Mouse (Mus musculus) kidney, embryonic 16.5 days (tissue): ENCODE measurements at regions not wholly inside any gene's neighbourhood (a gene's known extent, or its start where the extent isn't known, plus 50 kb on each side); places are given as distances from the start of the nearest gene placed in this dataset.

Experiments used
- ATAC-seq: fragments of 200-750 bp; cut with Nextera tagmentation; 2 replicates; pipeline ENCODE4 v1.8.0; 2017; ENCODE audit warnings: moderate TSS enrichment; ENCODE audit not compliant: low FRiP score, low TSS enrichment
- H3K27ac ChIP-seq: fragments of 300-500 bp; sonication (generic); 2 replicates; pipeline ENCODE4 v1.5.1; 2014; ENCODE audit warnings: low read length
- H3K27me3 ChIP-seq: fragments of 300-500 bp; sonication (generic); 2 replicates; pipeline ENCODE4 v1.6.1; 2014; ENCODE audit warnings: low read length, control low read depth, mixed read lengths; ENCODE audit not compliant: insufficient read depth
- H3K36me3 ChIP-seq: fragments of 300-500 bp; sonication (generic); 2 replicates; pipeline ENCODE4 v1.6.1; 2014; ENCODE audit warnings: low read length, control low read depth, mixed read lengths; ENCODE audit not compliant: insufficient read depth
- H3K4me1 ChIP-seq: fragments of 300-500 bp; sonication (generic); 2 replicates; pipeline ENCODE4 v1.6.1; 2014; ENCODE audit warnings: low read length, control low read depth, mixed read lengths; ENCODE audit not compliant: insufficient read depth
- H3K4me2 ChIP-seq: fragments of 300-500 bp; sonication (generic); replicated peaks from 2 replicates; pipeline ENCODE4 v1.6.1; 2014; ENCODE audit warnings: low read depth, low read length
- H3K4me3 ChIP-seq: fragments of 300-500 bp; sonication (generic); 2 replicates; pipeline ENCODE4 v1.5.1; 2014; ENCODE audit warnings: mild to moderate bottlenecking, low read length
- H3K9ac ChIP-seq: fragments of 300-500 bp; sonication (generic); replicated peaks from 2 replicates; pipeline ENCODE4 v1.6.1; 2014; ENCODE audit warnings: low read length
- H3K9me3 ChIP-seq: fragments of 300-500 bp; sonication (generic); 2 replicates; pipeline ENCODE4 v1.6.1; 2016; ENCODE audit warnings: low read length, control low read depth
- WGBS: fragments of 180-500 bp; shearing (Covaris S2); extraction: QIAGEN DNeasy Blood & Tissue Kit; methylation state at CpG from one replicate; pipeline ENCODE4 v1.1.7; 2014; 5-methylcytosine and 5-hydroxymethylcytosine counted together

- WGBS: 9% methylated on average over 7 of the region's 7 CpGs
- Histone ChIP-seq H3K4me1 (peaks cover 24% of the 10 kb centered on the region), H3K27ac (no peak overlapping the region), H3K9ac (no peak overlapping the region), H3K9me3 (no peaks in the 10 kb centered on the region), H3K4me3 (no peak overlapping the region), H3K4me2 (peak overlapping the region; percentile 11), H3K27me3 (no peaks in the 10 kb centered on the region), H3K36me3 (no peaks in the 10 kb centered on the region)
- peak; percentile 53 for ATAC-seq
Measured at GRCm38 (mm10) chr12:52382832-52383580, 120.8 kb upstream of the Arhgap5 start.

GRCm38 (mm10) chr12:52389552-52389951 is 114.2 kb upstream of the Arhgap5 start:
- no peak overlapping the region for H3K4me2 ChIP-seq
- H3K9ac ChIP-seq: no peak overlapping the region
- no peaks in the 10 kb centered on the region for H3K27me3 ChIP-seq
- no peak overlapping the region for H3K27ac ChIP-seq
- H3K9me3 ChIP-seq: no peaks in the 10 kb centered on the region
- WGBS: 68% methylated on average over 5 of the region's 5 CpGs
- ATAC-seq: no peak
- H3K4me3 ChIP-seq: no peak overlapping the region
- H3K4me1 ChIP-seq: no peaks in the 10 kb centered on the region
- H3K36me3 ChIP-seq: no peaks in the 10 kb centered on the region

- ATAC-seq: 0 out of 2 replicates have a peak, but pooled peaks have one; percentile 49
- Histone ChIP-seq H3K36me3 (no peaks in the 10 kb centered on the region), H3K4me2 (no peak overlapping the region), H3K9ac (no peak overlapping the region), H3K9me3 (no peaks in the 10 kb centered on the region), H3K27me3 (no peaks in the 10 kb centered on the region), H3K27ac (no peak overlapping the region), H3K4me1 (no peaks in the 10 kb centered on the region), H3K4me3 (no peak overlapping the region)
- WGBS: 47% methylated on average over 4 of the region's 4 CpGs
Measured at GRCm38 (mm10) chr12:52390242-52390641, 113.5 kb upstream of the Arhgap5 start.

GRCm38 (mm10) chr12:52392636-52393035 is 111.1 kb upstream of the Arhgap5 start:
- no peak for ATAC-seq
- H3K4me3 ChIP-seq: no peak overlapping the region
- no peaks in the 10 kb centered on the region for H3K9me3 ChIP-seq
- no peaks in the 10 kb centered on the region for H3K27me3 ChIP-seq
- peaks cover 9% of the 10 kb centered on the region for H3K4me1 ChIP-seq
- no peak overlapping the region for H3K27ac ChIP-seq
- no peak overlapping the region for H3K9ac ChIP-seq
- no peaks in the 10 kb centered on the region for H3K36me3 ChIP-seq
- H3K4me2 ChIP-seq: no peak overlapping the region
- WGBS: 59% methylated on average over 4 of the region's 4 CpGs

- Histone ChIP-seq H3K9me3 (no peaks in the 10 kb centered on the region), H3K4me2 (no peak overlapping the region), H3K9ac (no peak overlapping the region), H3K4me1 (peaks cover 10% of the 10 kb centered on the region), H3K36me3 (no peaks in the 10 kb centered on the region), H3K27me3 (no peaks in the 10 kb centered on the region), H3K4me3 (no peak overlapping the region), H3K27ac (no peak overlapping the region)
- ATAC-seq: no peak
- 69% methylated on average over 15 of the region's 15 CpGs for WGBS
Measured at GRCm38 (mm10) chr12:52393981-52394718, 109.6 kb upstream of the Arhgap5 start.

- peaks cover 10% of the 10 kb centered on the region for H3K4me1 ChIP-seq
- no peak overlapping the region for H3K27ac ChIP-seq
- no peaks in the 10 kb centered on the region for H3K9me3 ChIP-seq
- 95% methylated on average over 3 of the region's 3 CpGs for WGBS
- H3K27me3 ChIP-seq: no peaks in the 10 kb centered on the region
- ATAC-seq: no peak
- H3K4me3 ChIP-seq: no peak overlapping the region
- H3K4me2 ChIP-seq: no peak overlapping the region
- no peaks in the 10 kb centered on the region for H3K36me3 ChIP-seq
- H3K9ac ChIP-seq: no peak overlapping the region
Measured at GRCm38 (mm10) chr12:52394719-52395062, 109.1 kb upstream of the Arhgap5 start.

- ATAC-seq: no peak
- Histone ChIP-seq H3K36me3 (no peaks in the 10 kb centered on the region), H3K9ac (no peak overlapping the region), H3K4me1 (peaks cover 10% of the 10 kb centered on the region), H3K4me2 (no peak overlapping the region), H3K27me3 (no peaks in the 10 kb centered on the region), H3K9me3 (no peaks in the 10 kb centered on the region), H3K27ac (no peak overlapping the region), H3K4me3 (no peak overlapping the region)
- WGBS: 81% methylated on average over 4 of the region's 4 CpGs
Measured at GRCm38 (mm10) chr12:52395111-52395510, 108.7 kb upstream of the Arhgap5 start.

GRCm38 (mm10) chr12:52396178-52396841 is 107.5 kb upstream of the Arhgap5 start:
- 38% methylated on average over 14 of the region's 14 CpGs for WGBS
- no peaks in the 10 kb centered on the region for H3K27me3 ChIP-seq
- H3K4me1 ChIP-seq: peaks cover 10% of the 10 kb centered on the region
- no peak overlapping the region for H3K4me3 ChIP-seq
- no peak overlapping the region for H3K9ac ChIP-seq
- ATAC-seq: peak; percentile 53; the same call in 1 of the 2 replicates
- H3K9me3 ChIP-seq: no peaks in the 10 kb centered on the region
- H3K36me3 ChIP-seq: no peaks in the 10 kb centered on the region
- no peak overlapping the region for H3K27ac ChIP-seq
- no peak overlapping the region for H3K4me2 ChIP-seq

GRCm38 (mm10) chr12:52397718-52398510 is 105.9 kb upstream of the Arhgap5 start:
- Histone ChIP-seq H3K4me3 (no peak overlapping the region), H3K4me2 (no peak overlapping the region), H3K36me3 (no peaks in the 10 kb centered on the region), H3K9ac (no peak overlapping the region), H3K4me1 (peaks cover 10% of the 10 kb centered on the region), H3K9me3 (no peaks in the 10 kb centered on the region), H3K27ac (peak overlapping the region; percentile 70; the same call in 1 of the 2 replicates), H3K27me3 (no peaks in the 10 kb centered on the region)
- peak; percentile 73 for ATAC-seq
- WGBS: 71% methylated on average over 2 of the region's 2 CpGs
